Mouse (Mus musculus) cerebellum, adult 11-12 months (tissue): Measurements from ENCODE around the gene Asb16.
"Not testable (repeated sequence)": the region's sequence is repeated elsewhere in the genome, so short reads cannot be mapped to it uniquely, and the experiment has no call there.

Experiments
- DNase-seq: peaks from one replicate; pipeline ENCODE4 v3.0.0; 2022

Asb16 gene

DNA sequence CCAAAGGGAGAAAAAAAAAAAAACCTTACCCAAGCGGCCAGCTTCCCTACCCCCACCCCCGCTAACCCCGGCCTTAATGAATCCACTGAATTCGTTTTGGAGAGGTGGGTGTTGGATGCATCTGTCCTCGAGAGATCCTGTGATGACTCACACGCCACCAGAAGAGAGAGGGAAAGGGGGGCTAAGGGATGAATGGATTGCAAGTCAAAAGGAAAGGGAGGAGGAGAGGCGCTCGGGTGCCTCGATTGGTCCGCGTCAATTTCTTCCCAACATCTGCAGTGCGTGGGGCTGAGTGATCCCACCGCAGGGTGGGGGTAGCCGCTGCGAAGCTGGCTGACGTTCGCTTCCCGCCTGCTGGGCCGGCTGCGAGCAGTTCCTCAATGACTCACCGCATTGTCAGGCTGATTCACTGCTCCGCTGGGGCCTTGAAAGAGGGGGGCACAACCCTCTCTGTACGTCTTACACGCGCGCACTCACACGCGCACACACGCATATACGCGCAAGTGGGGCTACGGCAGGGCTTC is 23.6 kb upstream of the Asb16 start:
- DNase-seq, result peak; percentile 52

DNA sequence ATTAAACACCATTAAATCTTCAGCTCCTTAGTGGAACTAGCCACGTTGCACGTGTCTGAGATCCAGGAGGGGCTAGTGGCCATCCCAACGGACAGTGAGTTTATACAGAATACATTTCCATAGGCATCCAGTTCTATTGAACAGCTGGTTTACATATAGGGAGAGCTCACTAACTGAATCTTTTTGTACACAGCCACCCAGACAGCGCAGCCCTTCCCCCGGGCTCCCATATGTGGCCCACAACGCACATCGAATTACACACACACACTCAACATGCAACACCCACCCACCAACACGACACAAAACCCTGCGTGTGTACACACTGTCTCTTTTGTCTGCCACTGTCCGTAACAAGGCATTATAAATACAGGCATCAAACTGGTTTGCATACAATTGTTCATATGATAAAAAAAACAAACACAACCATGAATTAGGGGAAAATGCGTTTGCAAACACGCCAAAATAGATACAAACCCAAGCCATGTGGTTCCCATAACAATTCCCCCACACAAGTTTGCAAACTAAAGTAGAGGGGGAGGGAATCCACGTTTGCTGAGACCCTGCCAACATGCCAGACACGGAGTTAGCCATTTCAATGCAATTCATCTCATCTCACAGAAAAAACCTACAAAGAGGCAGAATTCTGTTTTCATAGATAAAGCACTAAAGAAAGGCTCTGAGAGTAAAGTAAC is 22.8 kb upstream of the Asb16 start:
- no peak for DNase-seq

DNA sequence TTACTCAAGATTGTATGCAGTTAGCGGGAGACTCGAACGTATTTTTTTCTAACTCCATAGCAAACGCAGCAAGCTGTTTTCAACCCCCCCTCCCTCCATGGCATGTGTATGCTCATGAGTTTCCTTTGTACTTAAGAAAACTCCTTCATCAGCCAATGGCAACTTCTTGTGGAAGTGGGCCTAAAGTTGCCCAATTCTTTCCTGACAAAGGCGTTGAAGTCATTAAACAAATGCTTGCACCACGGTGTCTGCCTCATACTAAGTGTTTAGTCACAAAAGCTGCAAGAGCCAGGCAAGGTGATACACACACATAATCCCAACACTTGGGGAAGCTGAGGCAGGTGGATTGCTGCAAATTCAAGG is 22.3 kb upstream of the Asb16 start:
- DNase-seq, result no peak

DNA sequence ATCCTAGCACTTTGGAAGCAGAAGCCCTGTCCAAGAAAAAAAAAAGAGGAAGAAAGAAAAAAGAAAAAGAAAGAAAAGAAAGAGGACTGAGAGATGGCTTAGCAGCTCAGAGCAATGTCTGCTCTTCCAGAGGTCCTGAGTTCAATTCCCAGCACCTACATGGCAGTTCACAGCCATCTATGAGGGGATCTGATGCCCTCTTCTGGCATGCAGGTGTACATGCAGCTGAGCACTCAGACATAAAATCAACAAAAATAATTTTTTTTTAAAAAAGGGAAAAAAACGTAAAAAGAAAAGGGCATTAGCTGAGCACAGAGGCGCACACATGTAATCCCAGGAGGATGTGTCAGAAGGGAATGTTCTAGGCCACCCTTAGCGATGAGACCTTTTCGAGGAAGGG is 21.7 kb upstream of the Asb16 start:
- no peak for DNase-seq

DNA sequence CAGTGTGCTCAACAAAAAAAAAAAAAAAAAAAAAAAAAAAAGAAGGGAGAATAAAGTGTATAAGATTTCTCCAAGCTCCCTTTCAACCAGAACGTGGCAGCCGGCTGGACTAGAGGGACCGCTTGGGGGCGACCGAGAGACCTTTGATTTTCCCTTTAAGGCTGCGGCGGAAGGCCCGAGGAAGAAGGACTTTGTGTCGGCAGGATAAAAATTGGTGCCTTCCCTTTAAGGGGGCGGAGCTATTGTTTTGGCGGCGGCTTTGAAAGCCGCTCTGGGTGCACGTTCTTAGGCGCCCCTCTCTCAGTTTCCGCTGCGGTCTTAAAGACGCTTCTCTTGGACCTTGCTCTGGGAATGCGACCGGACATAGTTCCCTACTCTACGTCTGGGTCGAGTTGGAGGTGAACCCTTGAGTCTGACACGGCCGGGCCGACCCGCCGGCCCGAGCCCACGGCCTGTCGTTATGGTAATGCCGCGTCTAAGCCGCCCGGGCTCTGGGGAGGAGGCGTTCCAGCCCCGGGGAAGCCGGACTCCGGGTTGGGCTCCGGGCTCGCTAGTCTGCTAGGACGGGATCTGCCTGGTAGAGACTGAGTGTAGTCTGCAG is 19.8 kb upstream of the Asb16 start, which contains the start of gene BC030867:
TSS of gene BC030867 (plus strand) at position 253 of the 601 bp plus-strand sequence.
- peak; percentile 84 for DNase-seq

DNA sequence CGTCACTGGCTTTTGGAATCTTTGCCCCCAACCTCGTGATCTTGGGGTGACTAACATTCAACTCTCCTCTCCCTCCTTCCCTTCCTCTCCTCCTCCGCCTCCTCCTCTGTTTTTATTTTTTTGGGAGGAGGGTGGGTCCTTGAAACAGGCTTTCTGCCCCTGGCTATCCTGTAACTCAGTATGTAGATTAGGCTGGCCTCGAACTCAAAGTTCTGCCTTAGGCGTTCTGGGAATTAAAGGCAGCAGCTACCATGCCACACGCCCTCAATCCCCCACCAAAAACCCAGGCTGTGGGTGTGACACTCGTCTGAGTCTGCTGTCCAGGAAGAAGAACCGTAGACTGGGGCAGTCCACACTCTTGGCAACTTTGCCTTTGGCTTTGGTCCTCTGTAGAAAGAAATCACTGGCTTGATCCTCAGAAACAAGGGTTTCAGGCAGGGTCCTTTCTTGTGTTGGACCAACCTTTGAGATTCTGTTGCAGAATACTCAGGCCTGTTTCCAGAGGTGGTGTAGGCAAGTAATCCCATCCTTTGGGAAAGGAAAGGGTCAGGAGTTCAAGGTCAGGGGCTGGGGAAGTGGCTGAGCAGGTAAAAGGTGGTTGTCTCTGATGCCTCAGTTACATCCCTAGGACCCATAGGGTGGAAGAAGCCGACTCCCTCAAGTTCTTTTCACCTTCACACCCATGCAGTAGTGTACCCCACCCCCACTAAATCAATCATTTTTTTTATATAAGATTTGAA is 19.0 kb upstream of the Asb16 start:
- DNase-seq, result no peak

DNA sequence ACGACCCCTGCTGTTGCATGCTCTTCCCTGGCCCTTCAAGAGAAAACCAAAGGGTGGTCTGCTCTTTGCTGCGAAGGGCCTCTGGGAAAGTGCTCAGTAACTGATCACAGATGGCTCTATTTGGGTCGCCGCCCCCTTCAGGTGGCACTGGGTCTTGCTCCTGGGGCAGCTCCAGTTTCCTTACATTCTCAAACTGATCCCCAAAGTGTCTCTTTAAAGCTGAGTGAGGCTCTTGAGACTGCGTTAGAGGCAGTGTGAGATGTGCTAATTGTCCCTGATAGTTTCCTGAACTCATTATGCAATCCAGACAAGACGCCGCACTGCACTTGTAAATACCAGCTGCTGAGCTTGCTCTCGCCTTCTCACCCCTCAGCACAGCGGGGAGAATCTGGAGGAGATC is 11.0 kb upstream of the Asb16 start:
- DNase-seq, result no peak

DNA sequence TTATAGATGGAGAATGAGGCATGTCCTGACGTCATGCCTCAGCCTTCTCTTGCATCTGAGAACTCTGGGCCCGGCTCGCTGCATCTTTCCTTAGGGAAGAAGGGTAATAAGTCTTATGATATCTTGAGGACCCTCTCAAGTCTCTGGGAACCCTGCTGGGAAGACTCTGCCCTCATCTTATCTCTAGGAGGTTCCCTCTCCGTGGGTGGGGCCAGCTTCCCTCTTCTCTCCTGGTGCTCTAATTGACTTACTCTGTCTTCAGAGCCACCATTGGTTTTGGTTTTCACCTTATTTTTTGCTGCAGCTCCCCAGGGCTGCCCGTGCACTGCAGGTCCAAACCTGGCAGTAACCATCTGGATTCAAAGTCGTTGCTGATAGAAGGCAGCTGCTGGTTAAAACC is 10.4 kb upstream of the Asb16 start:
- DNase-seq, result no peak

DNA sequence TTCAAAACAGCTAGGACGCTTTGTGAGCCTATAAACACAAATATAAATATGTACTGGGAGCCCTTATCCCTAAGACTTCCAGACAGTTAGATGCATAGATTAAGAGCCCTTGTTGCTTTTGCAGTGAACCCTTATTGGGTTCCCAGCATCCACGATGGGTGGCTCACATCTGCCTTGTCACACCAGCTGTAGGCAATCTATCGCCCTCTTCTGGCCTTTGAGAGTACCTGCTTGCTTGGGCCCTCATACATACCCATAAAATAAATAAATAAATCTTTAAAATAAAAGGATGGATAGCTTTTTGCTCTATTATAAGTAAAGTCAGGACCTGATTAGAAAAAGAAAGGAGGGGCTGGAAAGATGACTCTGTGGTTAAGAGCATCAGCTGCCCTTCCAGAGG is 10.0 kb upstream of the Asb16 start:
- DNase-seq, result no peak

DNA sequence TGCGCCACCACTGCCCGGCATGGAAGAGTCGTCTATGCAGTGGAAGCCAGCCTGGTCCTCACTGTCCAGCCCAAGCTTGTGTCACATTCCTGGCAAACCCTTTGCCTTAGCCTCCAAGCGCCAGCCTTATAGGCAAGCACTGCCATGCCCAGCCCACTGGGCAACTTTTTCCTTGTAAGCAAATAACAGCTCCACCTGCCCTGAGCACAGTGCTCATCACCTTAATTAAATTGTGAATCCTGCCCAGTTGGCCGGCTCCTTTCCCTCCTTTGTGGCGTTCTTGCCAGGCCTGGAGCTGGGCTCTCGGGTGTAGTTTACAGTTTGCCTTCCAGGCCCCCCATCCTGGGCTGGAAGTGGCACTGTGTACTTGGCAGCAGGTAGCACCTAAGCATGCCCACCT is 5.3 kb upstream of the Asb16 start:
- no peak for DNase-seq

DNA sequence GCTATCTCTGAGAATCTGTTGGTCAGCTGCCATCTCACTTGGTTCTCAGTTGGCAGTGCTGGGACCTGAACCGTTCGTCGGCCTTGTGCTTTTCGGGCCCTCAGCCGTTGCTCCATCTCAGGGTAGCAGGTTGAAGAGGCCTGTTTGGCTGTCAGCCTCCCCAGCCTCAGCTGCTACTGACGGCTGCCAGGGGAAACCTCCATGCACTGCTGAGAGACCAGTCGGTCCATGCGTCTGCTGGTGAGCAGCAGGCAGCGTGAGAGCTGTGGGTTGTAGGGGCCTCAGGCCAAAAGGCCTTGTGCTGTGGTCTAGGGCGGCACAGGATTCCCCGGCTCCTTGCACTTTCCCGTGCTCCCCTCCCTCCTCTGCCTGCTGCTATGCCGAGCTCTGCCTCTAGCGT is 2.7 kb upstream of the Asb16 start:
- peak; percentile 59 for DNase-seq

DNA sequence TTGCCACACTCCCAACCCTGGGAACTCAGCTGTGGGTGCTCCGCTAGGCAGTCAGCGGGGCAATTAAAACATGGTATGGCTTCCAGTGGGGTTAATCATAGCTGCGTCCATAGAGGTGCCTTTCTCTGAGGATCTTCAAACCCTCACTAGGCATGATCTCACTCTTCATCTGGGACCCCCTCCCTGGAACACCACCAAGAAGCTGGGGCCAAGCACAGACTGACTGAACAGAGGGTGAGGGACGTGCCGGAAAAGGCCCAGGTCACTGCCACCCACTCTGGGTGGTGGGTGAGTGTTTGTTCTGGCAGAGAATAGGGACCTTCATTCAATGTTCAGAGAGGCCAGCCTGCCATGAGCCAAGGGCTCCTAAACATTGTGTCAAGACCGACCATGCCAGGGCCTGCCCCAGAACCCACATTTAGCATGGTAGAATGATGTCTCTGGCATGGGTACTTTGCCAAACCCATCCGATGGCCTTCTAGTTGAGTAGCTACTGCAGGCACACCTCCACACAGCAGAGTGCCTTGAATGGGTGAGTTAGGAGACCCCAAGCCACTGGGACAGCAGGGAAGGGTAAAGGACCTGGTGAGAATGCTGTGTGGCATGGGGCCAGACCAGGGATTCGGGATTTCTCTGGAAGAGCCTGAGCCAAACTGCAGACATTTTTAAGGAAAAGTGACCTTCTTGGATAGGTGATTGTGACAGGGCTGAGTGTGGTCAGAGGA is 1.8 kb upstream of the Asb16 start:
- peak; percentile 39 for DNase-seq

DNA sequence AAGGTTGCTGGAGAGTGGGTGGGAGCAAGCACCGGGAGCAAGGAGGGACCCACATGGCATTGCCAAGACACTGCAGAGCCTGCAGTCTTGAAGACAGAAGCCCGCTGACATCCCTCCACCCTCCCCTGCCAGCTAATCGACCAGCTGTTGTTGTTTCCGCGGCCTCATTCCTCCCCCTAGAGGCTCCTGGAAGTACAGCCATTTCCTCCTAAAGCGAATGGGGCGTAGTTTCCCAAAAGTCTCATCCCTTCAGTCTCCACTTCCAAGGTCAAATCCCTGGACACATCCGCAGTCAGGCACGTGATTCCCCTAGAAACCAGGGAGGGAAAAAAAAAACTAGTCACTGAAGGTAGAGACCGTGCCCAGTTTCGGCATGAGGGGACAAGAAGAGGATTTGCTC is 1.1 kb upstream of the Asb16 start:
- DNase-seq, result peak; percentile 74

DNA sequence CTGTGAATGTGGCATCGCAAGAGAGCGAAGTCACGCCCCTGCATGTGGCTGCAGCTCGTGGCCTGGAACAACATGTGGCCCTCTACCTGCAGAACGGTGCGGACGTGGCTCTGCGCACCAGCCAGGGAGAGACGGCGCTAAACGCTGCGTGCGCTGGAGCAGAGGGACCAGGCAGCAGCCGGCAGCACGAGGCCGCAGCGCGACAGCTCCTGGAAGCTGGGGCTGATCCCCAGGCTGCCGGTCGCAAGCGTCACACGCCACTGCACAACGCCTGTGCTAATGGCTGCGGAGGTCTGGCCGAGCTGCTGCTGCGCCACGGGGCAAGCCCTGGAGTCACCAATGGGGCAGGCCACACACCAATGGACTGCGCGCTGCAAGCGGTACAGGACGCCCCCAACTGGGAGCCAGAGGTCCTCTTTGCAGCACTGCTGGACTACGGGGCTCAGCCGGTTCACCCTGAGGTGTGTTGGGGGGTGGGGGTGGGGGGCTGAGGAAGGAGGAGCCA is 7.9 kb downstream of the Asb16 start:
- peak; percentile 47 for DNase-seq

DNA sequence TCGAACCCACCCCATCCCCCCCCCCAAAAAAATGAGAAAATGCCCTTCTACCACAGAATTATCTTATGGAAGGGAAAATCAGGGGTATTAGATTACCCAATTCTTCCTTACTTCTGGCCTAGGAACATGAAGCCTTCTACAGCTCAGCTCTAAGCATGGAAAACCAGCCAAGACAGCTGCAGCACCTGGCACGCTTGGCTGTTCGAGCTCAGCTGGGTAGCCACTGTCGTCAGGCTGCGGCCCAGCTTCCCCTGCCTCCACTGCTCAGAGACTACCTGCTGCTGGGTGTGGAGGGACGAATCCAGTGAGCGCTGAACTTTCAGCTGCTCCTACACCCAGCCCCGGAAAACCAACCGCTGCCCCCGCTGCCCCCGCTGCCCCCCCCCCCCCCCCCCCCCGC is 9.2 kb downstream of the Asb16 start:
- no peak for DNase-seq

DNA sequence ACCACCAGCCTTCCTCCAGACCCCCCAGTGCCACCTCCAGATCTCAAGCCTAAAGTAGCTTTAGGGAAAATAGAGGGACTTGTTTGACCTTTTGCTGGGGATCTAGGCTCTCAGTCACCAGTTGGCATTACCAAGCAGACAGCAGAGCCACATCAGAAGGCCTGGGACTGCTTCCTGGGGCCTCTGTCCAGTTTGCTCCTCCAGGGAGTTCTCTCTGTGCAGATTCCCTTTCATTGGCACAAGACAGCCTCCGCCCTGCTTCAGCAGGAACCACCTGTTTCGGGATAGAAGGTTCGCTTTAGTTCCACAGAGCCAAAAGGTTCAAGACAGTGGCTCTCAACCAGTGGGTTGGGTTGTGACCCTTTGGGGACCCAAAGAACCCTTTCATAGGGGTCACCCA is 11.1 kb downstream of the Asb16 start:
- DNase-seq, result no peak

DNA sequence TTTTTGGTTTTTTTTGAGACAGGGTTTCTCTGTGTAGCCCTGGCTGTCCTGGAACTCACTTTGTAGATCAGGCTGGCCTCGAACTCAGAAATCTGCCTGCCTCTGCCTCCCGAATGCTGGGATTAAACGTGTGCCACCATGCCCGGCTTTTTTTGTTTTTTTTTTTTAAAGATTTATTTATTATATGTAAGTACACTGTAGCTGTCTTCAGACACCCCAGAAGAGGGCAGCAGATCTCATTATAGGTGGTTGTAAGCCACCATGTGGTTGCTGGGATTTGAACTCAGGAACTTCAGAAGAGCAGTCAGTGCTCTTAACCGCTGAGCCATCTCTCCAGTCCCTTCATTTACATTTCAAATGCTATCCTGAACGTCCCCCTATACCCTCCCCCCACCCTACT is 11.7 kb downstream of the Asb16 start:
- DNase-seq, result not testable (repeated sequence)

DNA sequence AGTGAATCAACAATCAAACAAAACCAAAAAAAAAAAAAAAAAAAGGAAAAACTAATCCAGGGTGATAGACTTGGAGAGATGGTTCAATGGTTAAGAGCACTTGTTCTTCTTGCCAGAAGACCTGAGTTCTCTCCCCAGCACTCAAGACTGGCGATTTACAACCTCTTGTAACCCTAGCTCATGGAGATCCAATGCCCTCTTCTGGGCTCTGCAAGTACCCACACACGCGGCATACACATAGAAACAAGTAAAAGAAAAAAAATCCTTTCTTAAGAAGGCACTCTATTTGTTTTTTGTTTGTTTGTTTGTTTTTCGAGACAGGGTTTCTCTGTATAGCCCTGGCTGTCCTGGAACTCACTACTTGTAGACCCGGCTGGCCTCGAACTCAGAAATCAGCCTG is 15.4 kb downstream of the Asb16 start:
- no peak for DNase-seq

DNA sequence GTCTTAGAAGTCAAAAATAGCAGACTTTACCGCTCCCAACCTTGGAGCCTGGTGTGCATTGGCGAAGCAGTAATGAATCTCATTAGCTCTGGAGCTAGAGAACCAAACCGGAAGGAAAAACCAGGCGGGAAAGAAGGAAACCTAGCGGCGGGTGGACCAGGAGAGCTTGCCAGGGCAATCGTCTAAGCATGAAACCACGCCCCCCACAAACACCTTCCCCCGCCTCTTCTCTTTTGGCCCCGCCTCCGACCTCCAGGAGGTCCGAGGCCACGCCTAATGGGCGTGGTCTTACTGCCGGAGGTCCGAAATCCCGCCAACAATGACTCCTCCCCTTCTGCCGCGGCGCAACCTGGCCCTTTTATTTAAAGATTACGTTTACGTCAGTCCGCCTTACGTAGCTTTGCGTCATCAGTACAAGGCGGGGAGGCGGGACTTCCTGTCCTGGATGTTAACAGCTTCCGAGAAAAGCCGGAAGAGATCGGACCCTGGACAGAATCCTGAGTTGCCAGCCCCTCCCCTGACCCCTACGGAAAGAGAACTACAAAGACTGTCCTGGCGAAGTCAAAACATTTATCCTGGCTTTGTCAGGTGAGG is 16.1 kb downstream of the Asb16 start, which contains the start of gene Tmub2:
TSS of gene Tmub2 (plus strand) at position 431 of the 594 bp plus-strand sequence.
- peak; percentile 96 for DNase-seq

DNA sequence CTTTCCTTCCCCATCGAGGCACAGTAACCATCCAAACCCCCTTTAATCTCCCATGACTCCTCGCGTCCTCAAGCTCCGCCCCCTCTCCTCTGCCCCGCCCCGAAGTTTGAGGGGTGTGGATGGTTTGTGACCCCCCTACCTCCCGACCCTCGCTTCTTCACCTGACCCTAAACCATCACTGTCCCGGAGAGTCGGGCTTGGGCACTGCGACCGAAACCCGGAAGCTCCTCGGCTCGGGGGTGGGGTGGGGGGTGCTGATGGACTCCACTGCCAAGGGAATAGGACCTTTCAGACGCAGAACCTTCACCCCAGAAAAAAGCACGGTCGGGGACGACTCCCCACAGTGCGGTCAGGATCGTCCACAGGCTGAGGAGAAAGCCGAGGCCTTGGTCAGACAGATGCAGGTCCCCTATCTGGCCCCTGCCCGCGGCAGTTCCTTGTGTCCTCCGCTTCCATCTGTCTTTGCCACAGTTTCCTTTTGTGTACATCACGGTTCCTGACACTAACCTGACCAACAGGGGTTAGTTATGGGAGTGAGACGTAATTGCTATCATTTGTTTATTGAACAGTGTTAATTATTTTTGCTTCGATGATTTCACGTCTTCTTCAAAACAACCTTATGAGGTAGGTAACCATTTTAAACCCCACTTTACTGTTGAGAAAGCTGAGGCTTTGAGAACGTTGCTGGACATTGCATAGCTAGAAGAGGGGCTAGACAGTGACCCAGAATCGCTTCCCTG is 16.7 kb downstream of the Asb16 start:
- DNase-seq, result no peak

DNA sequence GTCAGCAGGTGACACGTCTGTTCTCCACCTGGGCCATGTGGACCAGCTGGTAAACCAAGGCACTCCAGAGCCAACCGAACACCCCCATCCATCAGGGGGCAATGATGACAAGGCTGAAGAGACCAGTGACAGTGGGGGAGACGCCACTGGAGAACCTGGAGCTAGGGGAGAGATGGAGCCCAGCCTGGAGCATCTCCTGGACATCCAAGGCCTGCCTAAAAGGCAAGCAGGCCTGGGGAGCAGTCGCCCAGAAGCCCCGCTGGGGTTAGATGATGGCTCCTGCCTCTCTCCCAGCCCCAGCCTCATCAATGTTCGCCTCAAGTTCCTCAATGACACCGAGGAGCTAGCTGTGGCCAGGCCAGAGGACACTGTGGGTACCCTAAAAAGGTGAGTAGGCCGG is 18.9 kb downstream of the Asb16 start:
- DNase-seq, result peak; percentile 48
